Mouse (Mus musculus) spleen, adult 2 months (tissue): ENCODE measurements around the gene Mrps6.

Experiments used
- CTCF ChIP-seq: fragments of 200-500 bp; IDR thresholded peaks from 2 replicates; pipeline ENCODE4 v1.5.1; 2011; ENCODE audit warnings: mild to moderate bottlenecking, inconsistent platforms; ENCODE audit not compliant: insufficient read depth, insufficient read length, insufficient replicate concordance; ENCODE audit errors: extremely low read depth
- POLR2A ChIP-seq: fragments of 200-500 bp; IDR thresholded peaks from 2 replicates; pipeline ENCODE4 v1.6.1; 2011; ENCODE audit warnings: low read depth, low read length, inconsistent platforms

- no peak for TF ChIP-seq CTCF
- TF ChIP-seq POLR2A, result no peak
Measured at GRCm38 (mm10) chr16:92102115-92102514, 44.0 kb downstream of the Mrps6 start.
